Mouse (Mus musculus): ENCODE data around the gene Wdr86. TPM values are rescaled to one million over a fixed set of nuclear protein-coding genes. Genes with fewer than 3 reads are reported as not detected.

Gene Wdr86
- total RNA-seq, 2 experiments from 2014 or later = 2.1 to 2.3 TPM

DNA sequence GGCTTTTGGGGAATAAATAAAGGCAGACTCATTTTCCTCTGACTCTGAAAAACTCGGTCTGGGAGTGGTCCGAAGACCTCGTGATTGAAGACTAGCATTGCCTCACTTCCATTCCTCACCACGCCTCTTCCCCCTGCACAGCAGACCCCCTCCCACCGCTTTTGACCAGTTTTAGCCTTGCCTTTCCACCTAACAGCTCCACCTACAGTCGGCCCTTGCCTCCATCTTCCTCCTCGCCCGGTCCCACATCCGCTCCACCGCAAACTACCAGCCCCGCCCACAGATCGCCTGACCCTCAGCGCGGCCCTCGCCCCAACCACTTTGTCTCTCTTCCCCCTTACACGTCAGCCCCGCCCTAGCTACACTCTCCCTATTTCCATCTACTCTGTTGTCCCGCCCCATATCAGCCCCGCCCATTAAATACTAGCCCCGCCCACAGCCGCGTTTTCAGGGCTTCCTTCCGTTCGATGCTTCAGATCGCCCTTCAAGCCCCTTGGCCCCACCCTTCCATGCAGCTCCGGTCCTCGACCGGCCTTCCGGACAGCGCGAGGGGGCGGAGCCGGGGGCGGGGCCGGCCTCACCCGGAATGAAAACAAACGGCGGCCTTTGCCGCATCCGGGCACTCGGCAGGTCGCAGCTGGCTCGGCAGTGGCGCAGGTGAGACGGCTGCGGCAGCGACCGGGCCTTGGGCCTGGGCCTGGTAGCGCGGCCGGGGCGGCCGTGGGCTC is 45.0 kb downstream of the Wdr86 start, which contains the start of gene Nub1:
Gene Nub1, plus strand, starts transcription at position 167 of the 728 bp plus-strand sequence.
- DNase-seq (ENCODE audit: low spot score in 2 of 2) = peak; percentile 98 to 99

- peak in 1 of 2 experiments; percentile 29 for DNase-seq (ENCODE audit: low spot score in 2 of 2)
Observed at GRCm38 (mm10) chr5:24684578-24685365, 45.8 kb downstream of the Wdr86 start.

- DNase-seq (ENCODE audit: low spot score in 2 of 2) = no peak
Observed at GRCm38 (mm10) chr5:24681436-24681835, 49.1 kb downstream of the Wdr86 start.

- peak; percentile 37 to 68 for DNase-seq (ENCODE audit: low spot score in 2 of 2)
Observed at GRCm38 (mm10) chr5:24674238-24674637, 56.3 kb downstream of the Wdr86 start.

Other genes with a start within 250 kb of the Wdr86 start
- under 1 TPM in 1 of 2 experiments, not detected in 1; 0.10 TPM for gene Gbx1, start 203.5 kb downstream of the Wdr86 start, total RNA-seq (2021)
- 10 to 100 TPM; 32.8 to 34.8 TPM for gene Asb10, start 189.7 kb downstream of the Wdr86 start, total RNA-seq (2021)
- gene 4931409K22Rik, start 173.9 kb downstream of the Wdr86 start, total RNA-seq (2021) = not detected
- gene Abcf2, start 153.3 kb downstream of the Wdr86 start, total RNA-seq (2021) = 10 to 100 TPM; 60.6 to 61.0 TPM
- gene Chpf2, start 144.0 kb downstream of the Wdr86 start, total RNA-seq (2021) = 10 to 100 TPM; 34.4 to 36.7 TPM
- gene Smarcd3, start 106.3 kb downstream of the Wdr86 start, total RNA-seq (2021) = 100 to 1,000 TPM; 131 to 137 TPM
- gene Nub1, start 45.2 kb downstream of the Wdr86 start, total RNA-seq (2021) = 10 to 100 TPM; 29.1 to 29.2 TPM
- gene Crygn, start 27.3 kb upstream of the Wdr86 start, total RNA-seq (2021) = not detected
- 10 to 100 TPM; 66.3 to 70.2 TPM for gene Rheb, start 111.9 kb upstream of the Wdr86 start, total RNA-seq (2021)

Data from gastrocnemius, postnatal 4 days (tissue).